Mouse (Mus musculus): ENCODE measurements at regions not wholly inside any gene's neighbourhood (a gene's known extent, or its start where the extent isn't known, plus 50 kb on each side); places are given as distances from the start of the nearest gene placed in this dataset.

- no peak overlapping the region for H3K4me3 ChIP-seq (replicated peaks; ENCODE audit: low read depth, low read length)
- no peak overlapping the region for H3K4me2 ChIP-seq (ENCODE audit: low read length)
- H3K9me3 ChIP-seq (ENCODE audit: control insufficient read depth, low read length): no peaks in the 10 kb centered on the region
- H3K36me3 ChIP-seq (ENCODE audit: control insufficient read depth, insufficient read depth, low read length): no peaks in the 10 kb centered on the region
- no peak overlapping the region for H3K27ac ChIP-seq (replicated peaks; ENCODE audit: low read depth, low read length)
- WGBS: 95% methylated on average over 4 of the region's 4 CpGs
- no peak overlapping the region for H3K9ac ChIP-seq (replicated peaks; ENCODE audit: low read length)
- DNase-seq (no peak), ATAC-seq (ENCODE audit: low FRiP score, low TSS enrichment) (no peak)
- no peaks in the 10 kb centered on the region for H3K27me3 ChIP-seq (ENCODE audit: control insufficient read depth, insufficient read depth, low read length)
- no peaks in the 10 kb centered on the region for H3K4me1 ChIP-seq (ENCODE audit: control insufficient read depth, insufficient read depth, low read length)
These were observed 119.8 kb upstream of the Klf3 start for GRCm38 (mm10) chr5:64683419-64683818.

GRCm38 (mm10) chr5:64684275-64684674, 118.9 kb upstream of the Klf3 start:
- ATAC-seq (ENCODE audit: low FRiP score, low TSS enrichment) (no peak), DNase-seq (no peak)
- Histone ChIP-seq H3K9me3 (ENCODE audit: control insufficient read depth, low read length) (no peaks in the 10 kb centered on the region), H3K27ac (replicated peaks; ENCODE audit: low read depth, low read length) (no peak overlapping the region), H3K27me3 (ENCODE audit: control insufficient read depth, insufficient read depth, low read length) (no peaks in the 10 kb centered on the region), H3K9ac (replicated peaks; ENCODE audit: low read length) (no peak overlapping the region), H3K4me2 (ENCODE audit: low read length) (no peak overlapping the region), H3K4me1 (ENCODE audit: control insufficient read depth, insufficient read depth, low read length) (no peaks in the 10 kb centered on the region), H3K36me3 (ENCODE audit: control insufficient read depth, insufficient read depth, low read length) (no peaks in the 10 kb centered on the region), H3K4me3 (replicated peaks; ENCODE audit: low read depth, low read length) (no peak overlapping the region)
- 92% methylated on average over 5 of the region's 5 CpGs for WGBS

GRCm38 (mm10) chr5:64690148-64690547, 113.0 kb upstream of the Klf3 start:
- DNase-seq (no peak), ATAC-seq (ENCODE audit: low FRiP score, low TSS enrichment) (no peak)
- no peak overlapping the region for H3K27ac ChIP-seq (replicated peaks; ENCODE audit: low read depth, low read length)
- H3K36me3 ChIP-seq (ENCODE audit: control insufficient read depth, insufficient read depth, low read length): no peaks in the 10 kb centered on the region
- H3K4me2 ChIP-seq (ENCODE audit: low read length): no peak overlapping the region
- no peaks in the 10 kb centered on the region for H3K4me1 ChIP-seq (ENCODE audit: control insufficient read depth, insufficient read depth, low read length)
- 0 out of 2 replicates have a peak, but pooled peaks cover 3% of the 10 kb centered on the region for H3K9me3 ChIP-seq (ENCODE audit: control insufficient read depth, low read length)
- WGBS: 87% methylated on average over 7 of the region's 7 CpGs
- no peak overlapping the region for H3K9ac ChIP-seq (replicated peaks; ENCODE audit: low read length)
- no peak overlapping the region for H3K4me3 ChIP-seq (replicated peaks; ENCODE audit: low read depth, low read length)
- no peaks in the 10 kb centered on the region for H3K27me3 ChIP-seq (ENCODE audit: control insufficient read depth, insufficient read depth, low read length)

GRCm38 (mm10) chr5:64691406-64692100, 111.6 kb upstream of the Klf3 start:
- Histone ChIP-seq H3K36me3 (ENCODE audit: control insufficient read depth, insufficient read depth, low read length) (no peaks in the 10 kb centered on the region), H3K4me2 (ENCODE audit: low read length) (no peak overlapping the region), H3K27ac (replicated peaks; ENCODE audit: low read depth, low read length) (no peak overlapping the region), H3K4me1 (ENCODE audit: control insufficient read depth, insufficient read depth, low read length) (no peaks in the 10 kb centered on the region), H3K9me3 (ENCODE audit: control insufficient read depth, low read length) (0 out of 2 replicates have a peak, but pooled peaks cover 3% of the 10 kb centered on the region), H3K27me3 (ENCODE audit: control insufficient read depth, insufficient read depth, low read length) (no peaks in the 10 kb centered on the region), H3K9ac (replicated peaks; ENCODE audit: low read length) (no peak overlapping the region), H3K4me3 (replicated peaks; ENCODE audit: low read depth, low read length) (no peak overlapping the region)
- 93% methylated on average over 8 of the region's 8 CpGs for WGBS
- ATAC-seq (ENCODE audit: low FRiP score, low TSS enrichment) (no peak), DNase-seq (no peak)

- no peak overlapping the region for H3K4me2 ChIP-seq (ENCODE audit: low read length)
- ATAC-seq (ENCODE audit: low FRiP score, low TSS enrichment): no peak
- 96% methylated on average over 11 of the region's 11 CpGs for WGBS
- no peak overlapping the region for H3K27ac ChIP-seq (replicated peaks; ENCODE audit: low read depth, low read length)
- no peak overlapping the region for H3K9ac ChIP-seq (replicated peaks; ENCODE audit: low read length)
- no peaks in the 10 kb centered on the region for H3K4me1 ChIP-seq (ENCODE audit: control insufficient read depth, insufficient read depth, low read length)
- no peak for DNase-seq
- no peaks in the 10 kb centered on the region for H3K27me3 ChIP-seq (ENCODE audit: control insufficient read depth, insufficient read depth, low read length)
- no peak overlapping the region for H3K4me3 ChIP-seq (replicated peaks; ENCODE audit: low read depth, low read length)
- H3K9me3 ChIP-seq (ENCODE audit: control insufficient read depth, low read length): 0 out of 2 replicates have a peak, but pooled peaks cover 3% of the 10 kb centered on the region
- H3K36me3 ChIP-seq (ENCODE audit: control insufficient read depth, insufficient read depth, low read length): no peaks in the 10 kb centered on the region
These were observed 110.9 kb upstream of the Klf3 start for GRCm38 (mm10) chr5:64692335-64692734.

GRCm38 (mm10) chr5:64693616-64694015, 109.6 kb upstream of the Klf3 start:
- ATAC-seq (ENCODE audit: low FRiP score, low TSS enrichment) (no peak), DNase-seq (no peak)
- H3K9ac ChIP-seq (replicated peaks; ENCODE audit: low read length): no peak overlapping the region
- no peak overlapping the region for H3K27ac ChIP-seq (replicated peaks; ENCODE audit: low read depth, low read length)
- no peaks in the 10 kb centered on the region for H3K36me3 ChIP-seq (ENCODE audit: control insufficient read depth, insufficient read depth, low read length)
- H3K4me1 ChIP-seq (ENCODE audit: control insufficient read depth, insufficient read depth, low read length): no peaks in the 10 kb centered on the region
- H3K9me3 ChIP-seq (ENCODE audit: control insufficient read depth, low read length): 0 out of 2 replicates have a peak, but pooled peaks cover 3% of the 10 kb centered on the region
- H3K27me3 ChIP-seq (ENCODE audit: control insufficient read depth, insufficient read depth, low read length): no peaks in the 10 kb centered on the region
- WGBS: 93% methylated on average over 8 of the region's 8 CpGs
- H3K4me3 ChIP-seq (replicated peaks; ENCODE audit: low read depth, low read length): no peak overlapping the region
- no peak overlapping the region for H3K4me2 ChIP-seq (ENCODE audit: low read length)

GRCm38 (mm10) chr5:64694606-64695005, 108.6 kb upstream of the Klf3 start:
- H3K4me1 ChIP-seq (ENCODE audit: control insufficient read depth, insufficient read depth, low read length): no peaks in the 10 kb centered on the region
- H3K9ac ChIP-seq (replicated peaks; ENCODE audit: low read length): no peak overlapping the region
- DNase-seq: no peak
- no peaks in the 10 kb centered on the region for H3K27me3 ChIP-seq (ENCODE audit: control insufficient read depth, insufficient read depth, low read length)
- H3K4me2 ChIP-seq (ENCODE audit: low read length): no peak overlapping the region
- 0 out of 2 replicates have a peak, but pooled peaks cover 3% of the 10 kb centered on the region for H3K9me3 ChIP-seq (ENCODE audit: control insufficient read depth, low read length)
- no peak overlapping the region for H3K4me3 ChIP-seq (replicated peaks; ENCODE audit: low read depth, low read length)
- no peak for ATAC-seq (ENCODE audit: low FRiP score, low TSS enrichment)
- no peaks in the 10 kb centered on the region for H3K36me3 ChIP-seq (ENCODE audit: control insufficient read depth, insufficient read depth, low read length)
- WGBS: 46% methylated on average over 8 of the region's 8 CpGs
- H3K27ac ChIP-seq (replicated peaks; ENCODE audit: low read depth, low read length): no peak overlapping the region

GRCm38 (mm10) chr5:64696099-64696498, 107.1 kb upstream of the Klf3 start:
- H3K4me1 ChIP-seq (ENCODE audit: control insufficient read depth, insufficient read depth, low read length): peaks cover under 1% of the 10 kb centered on the region; the same call in 1 of the 2 replicates
- ATAC-seq (ENCODE audit: low FRiP score, low TSS enrichment) (no peak), DNase-seq (no peak)
- WGBS: 91% methylated on average over 14 of the region's 14 CpGs
- no peak overlapping the region for H3K4me3 ChIP-seq (replicated peaks; ENCODE audit: low read depth, low read length)
- 0 out of 2 replicates have a peak, but pooled peaks cover 3% of the 10 kb centered on the region for H3K9me3 ChIP-seq (ENCODE audit: control insufficient read depth, low read length)
- no peaks in the 10 kb centered on the region for H3K27me3 ChIP-seq (ENCODE audit: control insufficient read depth, insufficient read depth, low read length)
- no peak overlapping the region for H3K9ac ChIP-seq (replicated peaks; ENCODE audit: low read length)
- no peak overlapping the region for H3K27ac ChIP-seq (replicated peaks; ENCODE audit: low read depth, low read length)
- no peaks in the 10 kb centered on the region for H3K36me3 ChIP-seq (ENCODE audit: control insufficient read depth, insufficient read depth, low read length)
- no peak overlapping the region for H3K4me2 ChIP-seq (ENCODE audit: low read length)

- Histone ChIP-seq H3K9ac (replicated peaks; ENCODE audit: low read length) (no peak overlapping the region), H3K36me3 (ENCODE audit: control insufficient read depth, insufficient read depth, low read length) (no peaks in the 10 kb centered on the region), H3K27ac (replicated peaks; ENCODE audit: low read depth, low read length) (no peak overlapping the region), H3K4me2 (ENCODE audit: low read length) (no peak overlapping the region), H3K9me3 (ENCODE audit: control insufficient read depth, low read length) (0 out of 2 replicates have a peak, but pooled peaks cover 3% of the 10 kb centered on the region), H3K4me1 (ENCODE audit: control insufficient read depth, insufficient read depth, low read length) (peaks cover 12% of the 10 kb centered on the region), H3K27me3 (ENCODE audit: control insufficient read depth, insufficient read depth, low read length) (no peaks in the 10 kb centered on the region), H3K4me3 (replicated peaks; ENCODE audit: low read depth, low read length) (no peak overlapping the region)
- ATAC-seq (ENCODE audit: low FRiP score, low TSS enrichment) (no peak), DNase-seq (no peak)
- 91% methylated on average over 5 of the region's 5 CpGs for WGBS
These were observed 105.7 kb upstream of the Klf3 start for GRCm38 (mm10) chr5:64697466-64697865.

Measured in midbrain, embryonic 14.5 days (tissue).